In genomic region chr9:83556780-83557771, GRCm38 (mm10) we compare ENCODE assay signal across 9 mouse cellular contexts. TPM values are rescaled to one million over a fixed set of nuclear protein-coding genes. Genes with fewer than 3 reads are reported as not detected.
DNase-seq lines count a peak whose midpoint lies in the region; ATAC-seq and TF ChIP-seq lines count a peak whose summit lies in the region.
"Had no signal": no experiment of that assay in that cellular context is flagged by ENCODE, and none has a peak within 500 bp of the region (broad histone marks: within the 10 kb centered on the region; RNA-seq: fewer than 3 reads in every experiment).

No protein-coding gene starts in this region.

- TF ChIP-seq EP300 in heart, postnatal 0 days (IDR thresholded peaks at IDR 0.05; ENCODE audit: low read depth), result no peak

- H3K36me3 ChIP-seq in embryonic facial prominence, embryonic 11.5 days (replicated peaks; ENCODE audit: control insufficient read depth, insufficient read depth, low read depth, low read length), result no peaks in the 10 kb centered on the region
- no peaks in the 10 kb centered on the region for H3K36me3 ChIP-seq in heart, postnatal 0 days (replicated peaks; ENCODE audit: control insufficient read depth, insufficient read depth, low read length)
- H3K36me3 ChIP-seq in limb, embryonic 12.5 days, result no peaks in the 10 kb centered on the region
- no peaks in the 10 kb centered on the region for H3K36me3 ChIP-seq in liver, embryonic 11.5 days (ENCODE audit: control insufficient read depth, insufficient read depth, low read length)

- H3K4me2 ChIP-seq in embryonic facial prominence, embryonic 11.5 days (ENCODE audit: low read depth, low read length), result no peak overlapping the region
- peak overlapping the region; percentile 21; the same call in 1 of the 2 replicates for H3K4me2 ChIP-seq in heart, postnatal 0 days (ENCODE audit: low read depth, low read length)
- H3K4me2 ChIP-seq in limb, embryonic 12.5 days, result no peak overlapping the region
- H3K4me2 ChIP-seq in liver, embryonic 11.5 days, result no peak overlapping the region

- no peaks in the 10 kb centered on the region for H3K27me3 ChIP-seq in embryonic facial prominence, embryonic 11.5 days (ENCODE audit: control insufficient read depth, insufficient read depth, low read length)
- no peaks in the 10 kb centered on the region for H3K27me3 ChIP-seq in heart, postnatal 0 days (ENCODE audit: control insufficient read depth, insufficient read depth, low read length)
- no peaks in the 10 kb centered on the region for H3K27me3 ChIP-seq in limb, embryonic 12.5 days
- no peaks in the 10 kb centered on the region for H3K27me3 ChIP-seq in liver, embryonic 11.5 days (replicated peaks; ENCODE audit: control insufficient read depth, insufficient read depth, low read length)

- no peak overlapping the region for H3K4me3 ChIP-seq in embryonic facial prominence, embryonic 11.5 days (ENCODE audit: low read depth, low read length)
- H3K4me3 ChIP-seq in heart, postnatal 0 days (ENCODE audit: low read depth, low read length), result no peak overlapping the region
- no peak overlapping the region for H3K4me3 ChIP-seq in limb, embryonic 12.5 days (replicated peaks)
- H3K4me3 ChIP-seq in liver, embryonic 11.5 days (ENCODE audit: low read depth, low read length), result no peak overlapping the region

- H3K9me3 ChIP-seq in embryonic facial prominence, embryonic 11.5 days (replicated peaks; ENCODE audit: control insufficient read depth, low read length), result no peaks in the 10 kb centered on the region
- no peaks in the 10 kb centered on the region for H3K9me3 ChIP-seq in heart, postnatal 0 days (replicated peaks; ENCODE audit: control insufficient read depth, low read length)
- no peaks in the 10 kb centered on the region for H3K9me3 ChIP-seq in limb, embryonic 12.5 days
- no peaks in the 10 kb centered on the region for H3K9me3 ChIP-seq in liver, embryonic 11.5 days (ENCODE audit: control insufficient read depth, low read length)

- H3K4me1 ChIP-seq in embryonic facial prominence, embryonic 11.5 days (ENCODE audit: control insufficient read depth, insufficient read depth, low read length), result peaks cover 8% of the 10 kb centered on the region
- peaks cover 24% of the 10 kb centered on the region for H3K4me1 ChIP-seq in heart, postnatal 0 days (ENCODE audit: control insufficient read depth, insufficient read depth)
- peaks cover 19% of the 10 kb centered on the region for H3K4me1 ChIP-seq in limb, embryonic 12.5 days (replicated peaks)
- H3K4me1 ChIP-seq in liver, embryonic 11.5 days (replicated peaks; ENCODE audit: control insufficient read depth, insufficient read depth, low read length), result peaks cover 10% of the 10 kb centered on the region

- H3K9ac ChIP-seq in embryonic facial prominence, embryonic 11.5 days (replicated peaks; ENCODE audit: low read length), result no peak overlapping the region
- no peak overlapping the region for H3K9ac ChIP-seq in heart, postnatal 0 days (replicated peaks; ENCODE audit: low read depth, low read length)
- H3K9ac ChIP-seq in limb, embryonic 12.5 days (replicated peaks), result no peak overlapping the region
- H3K9ac ChIP-seq in liver, embryonic 11.5 days (ENCODE audit: low read depth, low read length), result no peak overlapping the region

- 31% methylated on average over 10 of the region's 10 CpGs for WGBS in embryonic facial prominence, embryonic 11.5 days
- 41% methylated on average over 10 of the region's 10 CpGs for WGBS in heart, postnatal 0 days
- WGBS in limb, embryonic 12.5 days, result 48% methylated on average over 10 of the region's 10 CpGs
- 54% methylated on average over 10 of the region's 10 CpGs for WGBS in liver, embryonic 11.5 days

- 0 out of 2 replicates have a peak overlapping the region, but pooled peaks have one; percentile 28 for H3K27ac ChIP-seq in embryonic facial prominence, embryonic 11.5 days (replicated peaks; ENCODE audit: low read depth, low read length)
- peak overlapping the region; percentile 80 for H3K27ac ChIP-seq in heart, postnatal 0 days (ENCODE audit: low read depth)
- H3K27ac ChIP-seq in limb, embryonic 12.5 days, result peak overlapping the region; percentile 64; the same call in 1 of the 2 replicates
- H3K27ac ChIP-seq in liver, embryonic 11.5 days (ENCODE audit: low read depth, low read length), result no peak overlapping the region

- ATAC-seq in embryonic facial prominence, embryonic 11.5 days (replicated peaks; ENCODE audit: insufficient number of reproducible peaks, low FRiP score, low TSS enrichment, low read depth), result peak; percentile 49
- peak; percentile 74 for ATAC-seq in heart, postnatal 0 days (ENCODE audit: insufficient read depth, low read depth)
- ATAC-seq in limb, embryonic 12.5 days (ENCODE audit: insufficient number of reproducible peaks, insufficient read depth, low FRiP score, low TSS enrichment, low read depth), result peak; percentile 29; the same call in 1 of the 2 replicates
- no peak; the same call in 1 of the 2 replicates for ATAC-seq in liver, embryonic 11.5 days (replicated peaks; ENCODE audit: low FRiP score)

- peak; percentile 14 for DNase-seq in NIH3T3 (ENCODE audit: low read depth)
- peak; percentile 53 for DNase-seq in embryonic facial prominence, embryonic 11.5 days (ENCODE audit: low spot score)
- peak; percentile 73 for DNase-seq in heart, postnatal 0 days (ENCODE audit: low spot score)
- DNase-seq in skeletal muscle tissue, adult 2 months (ENCODE audit: low read depth, low spot score), result peak; percentile 17
- DNase-seq in spleen, postnatal 4 days (ENCODE audit: low spot score in 2 of 2), result no peak
- no peak for DNase-seq in liver, embryonic 11.5 days (ENCODE audit: low spot score)
- no peak for DNase-seq in adrenal gland, adult 8-10 months

- TF ChIP-seq CTCF in heart, postnatal 0 days (IDR thresholded peaks at IDR 0.05; ENCODE audit: low read depth), result no peak

RNA-seq across cellular contexts. Expression of gene Sh3bgrl2, which starts 8.9 kb away (rescaled TPM):
- 18.5 and 18.8 TPM in 2 replicates for polyA plus RNA-seq in embryonic facial prominence, embryonic 11.5 days (2014; fragmentation: Nextera tagmentation; extraction: Ambion mirVana)
- 3.6 and 3.8 TPM in 2 replicates for total RNA-seq in heart, postnatal 0 days (2014; rRNA removed; ENCODE audit: low replicate concordance)
- 4.7 and 5.7 TPM in 2 replicates for polyA plus RNA-seq in heart, postnatal 0 days (2015; fragmentation: Nextera tagmentation; extraction: Ambion mirVana)
- polyA plus RNA-seq in limb, embryonic 12.5 days (2016; fragmentation: Nextera tagmentation; extraction: Ambion mirVana), result 8.9 and 9.6 TPM in 2 replicates
- 17.2 and 19.7 TPM in 2 replicates for polyA plus RNA-seq in liver, embryonic 11.5 days (2014; fragmentation: Nextera tagmentation; extraction: Ambion mirVana)
- total RNA-seq in adrenal gland, adult 8-10 months (2022), result 10 to 100 TPM; 13.6 to 21.7 (median 16.8) TPM
- total RNA-seq: MEL had no signal

Comparison
In these comparisons a context has a peak if more than half of its experiments do, and no peak if none do; other contexts are left out.
1. DNase-seq: peak in NIH3T3 (single experiment), embryonic facial prominence, embryonic 11.5 days (single experiment), heart, postnatal 0 days (single experiment) and skeletal muscle tissue, adult 2 months (single experiment); none in spleen, postnatal 4 days (0 of 2), liver, embryonic 11.5 days (single experiment) and adrenal gland, adult 8-10 months (single experiment).